Mouse (Mus musculus): Measurements from ENCODE around the gene Clic5. TPM values are rescaled to one million over a fixed set of nuclear protein-coding genes. Genes with fewer than 3 reads are reported as not detected.

The Clic5 gene
- total and polyA plus RNA-seq, 3 experiments: 33.2 to 171 (median 128) TPM

DNA sequence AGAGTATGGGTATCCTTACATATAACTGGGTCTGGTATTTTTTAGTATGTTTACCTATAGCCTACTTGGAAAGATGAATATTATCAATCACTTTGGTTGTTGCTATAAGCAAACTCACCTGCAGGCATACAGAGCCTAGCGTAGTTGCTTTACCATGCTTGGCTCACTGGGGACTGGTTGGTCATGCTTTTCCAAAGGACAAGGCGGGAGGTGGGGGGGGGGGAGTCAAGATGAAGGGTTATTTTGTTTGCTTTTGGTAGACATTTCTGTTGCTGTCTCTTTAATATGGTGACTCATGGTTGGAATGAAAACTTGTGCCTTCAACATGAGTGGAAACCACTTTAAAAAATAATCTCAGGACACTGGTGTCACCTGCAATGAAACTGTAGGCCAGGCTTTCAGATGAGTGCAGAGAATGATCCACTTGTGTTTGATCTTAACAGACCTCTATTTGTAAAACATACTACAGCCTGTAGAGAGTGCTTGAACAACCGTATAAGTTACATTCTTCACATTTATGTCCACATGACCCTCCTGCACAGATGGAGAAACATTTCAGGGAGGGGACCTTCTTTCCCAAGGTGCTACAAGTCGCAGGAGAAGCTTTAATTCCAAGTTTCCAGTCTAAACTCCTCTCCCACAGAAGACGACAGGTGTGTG is 24.7 kb downstream of the Clic5 start:
- Histone ChIP-seq H3K4me3 (no peak overlapping the region), H3K27ac (no peak overlapping the region), H3K4me1 (ENCODE audit: control insufficient read depth, insufficient read depth, low read length) (peaks cover 14% of the 10 kb centered on the region), H3K79me2 (replicated peaks; ENCODE audit: control insufficient read depth, insufficient read depth, low read length) (peaks cover 8% of the 10 kb centered on the region), H3K9ac (ENCODE audit: low read depth, low read length) (no peak overlapping the region), H3K36me3 (ENCODE audit: control insufficient read depth, insufficient read depth, low read length) (peaks cover 43% of the 10 kb centered on the region), H3K27me3 (ENCODE audit: control insufficient read depth, insufficient read depth, low read length) (no peaks in the 10 kb centered on the region)
- no peak for TF ChIP-seq EP300 (IDR thresholded peaks at IDR 0.05; ENCODE audit: insufficient read depth, low read depth, low read length)
- TF ChIP-seq CTCF (IDR thresholded peaks at IDR 0.05): no peak
- TF ChIP-seq POLR2A (IDR thresholded peaks at IDR 0.05; ENCODE audit: insufficient read depth, low read depth, low read length): no peak
- no peak for DNase-seq
- WGBS: 82% methylated on average over 5 of the region's 5 CpGs
- intact Hi-C loops (cut with DNase I): no loop called here

DNA sequence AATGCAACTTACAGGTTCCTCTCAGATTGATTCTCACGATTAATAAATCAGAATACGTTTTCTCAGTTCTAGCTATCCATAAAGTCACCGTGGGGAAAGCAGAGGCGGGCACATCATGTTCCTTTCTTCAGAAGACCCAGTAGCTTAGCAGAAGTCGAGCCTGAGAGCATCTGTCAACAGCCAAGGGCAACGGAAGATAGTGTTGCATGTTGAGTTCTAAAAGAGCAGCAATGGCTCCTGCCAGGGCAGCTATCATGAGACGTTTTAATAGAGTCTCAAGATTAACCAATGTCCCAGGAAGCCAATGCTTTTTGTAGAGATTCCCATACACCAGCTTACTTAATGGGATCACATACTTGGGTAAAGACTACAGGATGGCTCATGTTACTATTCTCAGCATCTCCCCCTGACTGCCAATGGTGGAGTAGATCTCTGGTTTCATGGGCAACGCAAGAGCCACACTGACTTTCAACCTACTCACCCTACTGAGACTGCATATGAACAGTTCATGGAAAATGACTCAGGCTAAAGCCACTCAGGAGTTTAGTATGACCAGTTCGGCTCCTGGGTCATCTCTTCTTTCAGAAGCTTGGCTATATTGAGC is 26.9 kb downstream of the Clic5 start:
- intact Hi-C loops (cut with DNase I): no loop called here
- WGBS: 59% methylated on average over 9 of the region's 9 CpGs
- H3K27ac ChIP-seq: peak overlapping the region; percentile 27; the same call in 1 of the 2 replicates
- TF ChIP-seq EP300 (IDR thresholded peaks at IDR 0.05; ENCODE audit: insufficient read depth, low read depth, low read length): 0 out of 2 replicates have a peak, but pooled peaks have one; percentile 28
- no peak for TF ChIP-seq CTCF (IDR thresholded peaks at IDR 0.05)
- H3K79me2 ChIP-seq (replicated peaks; ENCODE audit: control insufficient read depth, insufficient read depth, low read length): peaks cover 6% of the 10 kb centered on the region
- peaks cover 45% of the 10 kb centered on the region for H3K36me3 ChIP-seq (ENCODE audit: control insufficient read depth, insufficient read depth, low read length)
- H3K27me3 ChIP-seq (ENCODE audit: control insufficient read depth, insufficient read depth, low read length): no peaks in the 10 kb centered on the region
- no peak for DNase-seq
- H3K4me3 ChIP-seq: no peak overlapping the region
- no peak overlapping the region for H3K9ac ChIP-seq (ENCODE audit: low read depth, low read length)
- H3K4me1 ChIP-seq (ENCODE audit: control insufficient read depth, insufficient read depth, low read length): peaks cover 14% of the 10 kb centered on the region

DNA sequence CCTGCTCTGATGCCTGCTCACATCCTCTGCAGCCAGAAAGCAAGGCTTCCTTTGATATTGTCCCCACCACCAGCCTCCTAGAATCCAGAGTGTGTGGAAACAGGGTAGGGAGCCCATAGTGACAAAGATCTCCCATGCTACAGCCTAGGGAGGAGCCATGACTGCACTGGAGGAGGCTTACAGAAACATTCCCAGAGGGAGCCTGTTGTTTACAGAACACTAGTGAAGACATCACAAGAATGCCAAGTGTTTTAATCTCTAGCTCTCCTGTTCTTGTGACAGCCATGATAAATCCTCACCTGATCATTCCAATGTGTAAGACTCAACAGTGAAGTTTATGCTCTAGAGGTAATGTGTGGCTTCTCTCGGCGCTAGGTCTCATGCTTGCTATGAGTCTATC is 28.8 kb downstream of the Clic5 start:
- no peak for DNase-seq
- Histone ChIP-seq H3K36me3 (ENCODE audit: control insufficient read depth, insufficient read depth, low read length) (peaks cover 47% of the 10 kb centered on the region), H3K9ac (ENCODE audit: low read depth, low read length) (no peak overlapping the region), H3K27ac (peak overlapping the region; percentile 78), H3K79me2 (replicated peaks; ENCODE audit: control insufficient read depth, insufficient read depth, low read length) (peaks cover 7% of the 10 kb centered on the region; the same call in 1 of the 2 replicates), H3K4me3 (no peak overlapping the region), H3K4me1 (ENCODE audit: control insufficient read depth, insufficient read depth, low read length) (peaks cover 14% of the 10 kb centered on the region), H3K27me3 (ENCODE audit: control insufficient read depth, insufficient read depth, low read length) (no peaks in the 10 kb centered on the region)
- intact Hi-C loops (cut with DNase I): no loop called here
- TF ChIP-seq CTCF (IDR thresholded peaks at IDR 0.05): no peak
- WGBS: 20% methylated on average over 2 of the region's 2 CpGs

DNA sequence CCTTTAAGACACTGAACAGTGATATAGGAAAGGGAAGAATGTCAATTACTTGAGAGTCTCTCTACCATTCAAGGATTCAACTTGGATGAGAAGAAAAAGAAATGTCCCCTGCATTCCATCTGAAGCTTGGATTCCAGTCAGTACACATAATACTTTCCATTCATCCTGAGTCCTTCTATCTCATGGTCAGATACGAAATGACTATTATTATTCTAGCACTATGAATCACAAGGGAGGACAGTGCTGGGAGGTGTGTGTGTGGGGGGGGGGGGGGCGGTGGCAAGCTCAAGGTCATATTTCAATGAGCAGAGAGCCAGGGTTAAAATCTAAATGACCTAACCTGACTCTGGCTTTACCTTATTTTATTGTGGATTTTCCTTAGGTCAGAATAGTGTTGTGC is 31.6 kb downstream of the Clic5 start:
- TF ChIP-seq POLR2A (IDR thresholded peaks at IDR 0.05; ENCODE audit: insufficient read depth, low read depth, low read length) (no peak), EP300 (IDR thresholded peaks at IDR 0.05; ENCODE audit: insufficient read depth, low read depth, low read length) (no peak), CTCF (IDR thresholded peaks at IDR 0.05) (no peak)
- no peak for DNase-seq
- H3K27ac ChIP-seq: peak overlapping the region; percentile 80
- peaks cover 27% of the 10 kb centered on the region for H3K36me3 ChIP-seq (ENCODE audit: control insufficient read depth, insufficient read depth, low read length)
- no peak overlapping the region for H3K9ac ChIP-seq (ENCODE audit: low read depth, low read length)
- H3K27me3 ChIP-seq (ENCODE audit: control insufficient read depth, insufficient read depth, low read length): no peaks in the 10 kb centered on the region
- intact Hi-C loops (cut with DNase I): no loop called here
- H3K4me1 ChIP-seq (ENCODE audit: control insufficient read depth, insufficient read depth, low read length): peaks cover 13% of the 10 kb centered on the region
- H3K79me2 ChIP-seq (replicated peaks; ENCODE audit: control insufficient read depth, insufficient read depth, low read length): peaks cover 3% of the 10 kb centered on the region; the same call in 1 of the 2 replicates
- H3K4me3 ChIP-seq: no peak overlapping the region
- 42% methylated on average over 2 of the region's 2 CpGs for WGBS

DNA sequence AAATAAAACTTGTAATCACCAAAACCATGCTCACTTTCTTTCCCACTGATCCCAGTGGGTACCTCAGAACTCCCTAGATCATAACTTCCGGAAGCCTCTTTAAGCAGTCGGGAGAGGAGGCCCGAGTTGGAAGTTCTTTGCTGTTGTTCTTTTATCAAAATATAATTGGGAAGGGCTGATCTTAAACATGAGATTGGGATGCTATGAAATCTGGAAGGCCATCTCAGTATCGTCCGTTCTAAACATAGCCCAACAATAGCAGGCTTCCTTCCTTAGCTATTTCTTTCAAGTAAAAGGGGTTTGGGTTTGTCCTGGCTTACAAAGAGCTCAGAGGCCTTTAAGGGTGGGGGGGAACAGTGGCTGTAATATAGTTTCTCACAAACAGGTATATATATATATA is 40.0 kb downstream of the Clic5 start:
- peak in 1 of 2 experiments; percentile 27 for DNase-seq
- Histone ChIP-seq H3K9ac (ENCODE audit: low read depth, low read length) (no peak overlapping the region), H3K79me2 (replicated peaks; ENCODE audit: control insufficient read depth, insufficient read depth, low read length) (peaks cover 3% of the 10 kb centered on the region), H3K4me3 (no peak overlapping the region), H3K4me1 (ENCODE audit: control insufficient read depth, insufficient read depth, low read length) (peaks cover 25% of the 10 kb centered on the region), H3K27ac (peak overlapping the region; percentile 91), H3K27me3 (ENCODE audit: control insufficient read depth, insufficient read depth, low read length) (no peaks in the 10 kb centered on the region), H3K36me3 (ENCODE audit: control insufficient read depth, insufficient read depth, low read length) (peaks cover 21% of the 10 kb centered on the region)
- 24% methylated on average over 5 of the region's 5 CpGs for WGBS
- TF ChIP-seq EP300 (IDR thresholded peaks at IDR 0.05; ENCODE audit: insufficient read depth, low read depth, low read length): no peak
- no peak for TF ChIP-seq POLR2A (IDR thresholded peaks at IDR 0.05; ENCODE audit: insufficient read depth, low read depth, low read length)
- no peak for TF ChIP-seq CTCF (IDR thresholded peaks at IDR 0.05)
- intact Hi-C loops (cut with DNase I): loop anchor here (2.0 kb wide), 1 partner anchor 28 kb away; no protein-coding TSS in a partner anchor

DNA sequence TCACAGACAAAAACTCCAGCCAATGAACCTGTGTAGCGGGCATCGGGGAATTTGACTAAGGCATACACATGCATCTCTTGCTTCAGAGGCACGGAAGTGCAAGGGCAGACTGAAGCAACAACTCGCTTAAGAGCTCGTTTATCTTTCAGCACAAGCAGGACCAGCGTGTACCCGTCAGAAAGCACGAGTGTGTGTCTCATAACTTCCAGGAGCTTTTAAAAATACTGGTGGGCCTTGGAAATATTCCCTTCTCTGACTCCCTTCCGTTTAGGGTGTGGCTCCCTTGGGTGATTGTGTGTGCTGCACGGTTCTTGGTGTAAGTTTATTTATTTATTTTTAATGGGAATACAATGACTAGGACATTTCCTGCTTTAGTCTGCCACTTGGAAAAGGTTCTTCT is 41.7 kb downstream of the Clic5 start:
- DNase-seq: peak; percentile 55 to 72
- Histone ChIP-seq H3K79me2 (replicated peaks; ENCODE audit: control insufficient read depth, insufficient read depth, low read length) (peaks cover 2% of the 10 kb centered on the region), H3K4me3 (no peak overlapping the region), H3K4me1 (ENCODE audit: control insufficient read depth, insufficient read depth, low read length) (peaks cover 25% of the 10 kb centered on the region), H3K27ac (peak overlapping the region; percentile 91), H3K9ac (ENCODE audit: low read depth, low read length) (peak overlapping the region; percentile 15; the same call in 1 of the 2 replicates), H3K36me3 (ENCODE audit: control insufficient read depth, insufficient read depth, low read length) (peaks cover 25% of the 10 kb centered on the region), H3K27me3 (ENCODE audit: control insufficient read depth, insufficient read depth, low read length) (no peaks in the 10 kb centered on the region)
- intact Hi-C loops (cut with DNase I): loop anchor here (1.0 kb wide), 1 partner anchor 37 kb away; no protein-coding TSS in a partner anchor
- TF ChIP-seq POLR2A (IDR thresholded peaks at IDR 0.05; ENCODE audit: insufficient read depth, low read depth, low read length) (peak; percentile 80), CTCF (IDR thresholded peaks at IDR 0.05) (no peak), EP300 (IDR thresholded peaks at IDR 0.05; ENCODE audit: insufficient read depth, low read depth, low read length) (peak; percentile 98)
- WGBS: 12% methylated on average over 10 of the region's 10 CpGs

Data from heart, adult 2 months (tissue).